Mouse (Mus musculus): ENCODE results near the gene Zfp599. TPM values are rescaled to one million over a fixed set of nuclear protein-coding genes. Genes with fewer than 3 reads are reported as not detected.

Zfp599 gene
- polyA plus RNA-seq, 1 experiment from 2014 or later: 8.3 TPM

- DNase-seq (ENCODE audit: low spot score): no peak
- Histone ChIP-seq H3K9me3 (no peaks in the 10 kb centered on the region), H3K27ac (replicated peaks) (no peak overlapping the region), H3K4me1 (no peaks in the 10 kb centered on the region), H3K36me3 (replicated peaks) (no peaks in the 10 kb centered on the region), H3K4me3 (no peak overlapping the region), H3K27me3 (replicated peaks; ENCODE audit: low read depth, poor library complexity, severe bottlenecking) (no peaks in the 10 kb centered on the region)
- 60% methylated on average over 3 of the region's 3 CpGs for WGBS
Observed at GRCm38 (mm10) chr9:22216705-22217104, 43.0 kb downstream of the Zfp599 start.

DNA sequence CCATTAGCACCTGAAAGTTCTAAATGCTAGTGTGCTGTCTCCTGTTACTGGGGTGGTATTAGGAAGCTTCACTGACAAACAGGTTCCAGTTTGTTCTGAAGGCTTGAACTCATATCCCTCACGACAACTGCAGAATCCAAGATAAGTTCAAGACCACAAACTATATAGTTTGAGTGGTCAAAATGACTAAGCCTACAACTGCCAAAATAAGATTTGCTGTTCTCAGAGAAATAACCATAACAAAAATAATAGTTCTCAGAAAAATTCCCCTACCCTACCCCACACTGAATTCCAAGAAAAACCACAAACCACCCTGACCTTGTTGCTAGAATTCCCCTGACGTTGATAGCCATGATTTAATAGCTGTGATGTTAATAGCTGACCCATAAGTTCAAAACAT, 45.1 kb downstream of the Zfp599 start:
- no peaks in the 10 kb centered on the region for H3K36me3 ChIP-seq (replicated peaks)
- DNase-seq (ENCODE audit: low spot score): no peak
- 88% methylated on average over 2 of the region's 2 CpGs for WGBS
- no peaks in the 10 kb centered on the region for H3K4me1 ChIP-seq
- no peak overlapping the region for H3K27ac ChIP-seq (replicated peaks)
- H3K9me3 ChIP-seq: no peaks in the 10 kb centered on the region
- no peaks in the 10 kb centered on the region for H3K27me3 ChIP-seq (replicated peaks; ENCODE audit: low read depth, poor library complexity, severe bottlenecking)
- no peak overlapping the region for H3K4me3 ChIP-seq

DNA sequence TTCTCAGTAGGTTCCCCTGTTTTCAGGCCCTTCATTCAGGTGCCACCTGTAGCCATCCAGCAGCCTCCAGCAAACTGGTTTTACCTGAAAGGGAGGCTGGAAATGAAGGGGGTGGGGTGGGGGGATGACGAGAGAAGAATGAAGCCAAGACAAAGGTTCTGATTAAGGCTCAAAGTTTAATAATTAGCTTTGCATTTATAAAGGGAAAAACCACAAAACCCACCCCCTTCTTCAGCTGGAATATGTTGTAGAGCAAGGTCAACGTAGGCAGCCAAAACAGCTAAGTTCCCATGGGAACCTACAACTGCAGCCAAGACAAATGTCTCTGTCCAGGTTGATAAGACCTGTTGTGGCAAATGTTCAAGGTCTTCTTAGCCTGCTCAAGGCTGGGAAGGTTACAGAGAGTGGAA, 45.9 kb downstream of the Zfp599 start:
- no peak for DNase-seq (ENCODE audit: low spot score)
- no peaks in the 10 kb centered on the region for H3K4me1 ChIP-seq
- 65% methylated on average over 2 of the region's 2 CpGs for WGBS
- no peaks in the 10 kb centered on the region for H3K27me3 ChIP-seq (replicated peaks; ENCODE audit: low read depth, poor library complexity, severe bottlenecking)
- H3K27ac ChIP-seq (replicated peaks): no peak overlapping the region
- H3K36me3 ChIP-seq (replicated peaks): no peaks in the 10 kb centered on the region
- H3K4me3 ChIP-seq: no peak overlapping the region
- H3K9me3 ChIP-seq: no peaks in the 10 kb centered on the region

Other genes with a start within 250 kb of the Zfp599 start
- 8.2 and 10.1 TPM in 2 replicates for gene Elavl3, start 207.9 kb downstream of the Zfp599 start, polyA plus RNA-seq (2016; fragmentation: Nextera tagmentation; extraction: Ambion mirVana)
- not detected in 2 replicates for gene Gm49318, start 188.6 kb downstream of the Zfp599 start, polyA plus RNA-seq (2016; fragmentation: Nextera tagmentation; extraction: Ambion mirVana)
- gene Zfp653, start 188.5 kb downstream of the Zfp599 start, polyA plus RNA-seq (2016; fragmentation: Nextera tagmentation; extraction: Ambion mirVana): 9.1 and 10.2 TPM in 2 replicates
- 38.6 and 41.7 TPM in 2 replicates for gene Ecsit, start 174.5 kb downstream of the Zfp599 start, polyA plus RNA-seq (2016; fragmentation: Nextera tagmentation; extraction: Ambion mirVana)
- 1.3 and 3.1 TPM in 2 replicates for gene Cnn1, start 160.7 kb downstream of the Zfp599 start, polyA plus RNA-seq (2016; fragmentation: Nextera tagmentation; extraction: Ambion mirVana)
- 241 and 245 TPM in 2 replicates for gene Elof1, start 142.7 kb downstream of the Zfp599 start, polyA plus RNA-seq (2016; fragmentation: Nextera tagmentation; extraction: Ambion mirVana)
- gene Acp5, start 124.2 kb downstream of the Zfp599 start, polyA plus RNA-seq (2016; fragmentation: Nextera tagmentation; extraction: Ambion mirVana): 16.6 and 17.5 TPM in 2 replicates
- gene Pigyl, start 103.0 kb downstream of the Zfp599 start, polyA plus RNA-seq (2016; fragmentation: Nextera tagmentation; extraction: Ambion mirVana): 45.1 and 48.2 TPM in 2 replicates
- 0.24 and 0.26 TPM in 2 replicates for gene Zfp872, start 71.8 kb downstream of the Zfp599 start, polyA plus RNA-seq (2016; fragmentation: Nextera tagmentation; extraction: Ambion mirVana)
- gene Zfp809, start 34.2 kb downstream of the Zfp599 start, polyA plus RNA-seq (2016; fragmentation: Nextera tagmentation; extraction: Ambion mirVana): 11.2 and 12.7 TPM in 2 replicates
- 26.3 and 29.7 TPM in 2 replicates for gene Zfp810, start 47.8 kb upstream of the Zfp599 start, polyA plus RNA-seq (2016; fragmentation: Nextera tagmentation; extraction: Ambion mirVana)
- gene Anln, start 129.3 kb upstream of the Zfp599 start, polyA plus RNA-seq (2016; fragmentation: Nextera tagmentation; extraction: Ambion mirVana): 41.6 TPM in 2 replicates
- gene 9530077C05Rik, start 151.6 kb upstream of the Zfp599 start, polyA plus RNA-seq (2016; fragmentation: Nextera tagmentation; extraction: Ambion mirVana): 6.2 and 6.8 TPM in 2 replicates
- not detected in 2 replicates for gene Gm17545, start 194.4 kb upstream of the Zfp599 start, polyA plus RNA-seq (2016; fragmentation: Nextera tagmentation; extraction: Ambion mirVana)
- 46.9 and 51.0 TPM in 2 replicates for gene Rp9, start 209.8 kb upstream of the Zfp599 start, polyA plus RNA-seq (2016; fragmentation: Nextera tagmentation; extraction: Ambion mirVana)
- gene Bbs9, start 215.8 kb upstream of the Zfp599 start, polyA plus RNA-seq (2016; fragmentation: Nextera tagmentation; extraction: Ambion mirVana): 11.9 and 12.9 TPM in 2 replicates